Mouse (Mus musculus) thymus, adult 2 months (tissue): ENCODE data around the gene Rnasek. TPM values are rescaled to one million over a fixed set of nuclear protein-coding genes. Genes with fewer than 3 reads are reported as not detected.

Source experiments
- DNase-seq: peaks from one replicate; pipeline ENCODE4 v3.0.0; 2021
- H3K27ac ChIP-seq: fragments of 200-500 bp; 2 replicates; pipeline ENCODE4 v1.5.1; 2012; ENCODE audit warnings: low read length, control low read depth; ENCODE audit not compliant: control insufficient read depth, insufficient read depth
- H3K27me3 ChIP-seq: fragments of 200-500 bp; 2 replicates; pipeline ENCODE4 v1.6.1; 2012; ENCODE audit warnings: mild to moderate bottlenecking, low read length, moderate library complexity, mixed read lengths; ENCODE audit not compliant: control insufficient read depth, insufficient read depth
- H3K36me3 ChIP-seq: fragments of 200-500 bp; 2 replicates; pipeline ENCODE4 v1.6.1; 2012; ENCODE audit warnings: mild to moderate bottlenecking, low read length, moderate library complexity; ENCODE audit not compliant: control insufficient read depth, insufficient read depth
- H3K4me1 ChIP-seq: fragments of 200-500 bp; replicated peaks from 2 replicates; pipeline ENCODE4 v1.6.1; 2012; ENCODE audit warnings: low read length; ENCODE audit not compliant: control insufficient read depth, insufficient read depth
- H3K4me3 ChIP-seq: fragments of 200-500 bp; 2 replicates; pipeline ENCODE4 v1.5.1; 2012; ENCODE audit warnings: mild to moderate bottlenecking, low read length, control low read depth, moderate library complexity; ENCODE audit not compliant: control insufficient read depth, insufficient read depth
- CTCF ChIP-seq: fragments of 200-500 bp; IDR thresholded peaks from 2 replicates; pipeline ENCODE4 v1.5.1; 2012; ENCODE audit warnings: mild to moderate bottlenecking, control low read depth, low read length, moderate library complexity, borderline replicate concordance; ENCODE audit not compliant: control insufficient read depth, poor library complexity, insufficient read depth; ENCODE audit errors: extremely low read depth
- POLR2A ChIP-seq: fragments of 200-500 bp; IDR thresholded peaks from 2 replicates; pipeline ENCODE4 v1.6.1; 2012; ENCODE audit warnings: mild to moderate bottlenecking, low read length, control low read depth, moderate library complexity; ENCODE audit not compliant: control insufficient read depth, poor library complexity, insufficient read depth; ENCODE audit errors: extremely low read depth
- WGBS: fragments of 180-500 bp; shearing (Covaris S2); methylation state at CpG from one replicate; pipeline ENCODE4 v1.1.7; 2018; 5-methylcytosine and 5-hydroxymethylcytosine counted together
- polyA plus RNA-seq: library from polyadenylated mRNA; depleted of rRNA; stranded (reverse); fragments of >200 nt; gene quantifications from 2 replicates; pipeline ENCODE4 v1.2.3, GENCODE M21; 2012

Rnasek gene
- polyA plus RNA-seq, 1 experiment, result 186 TPM

- H3K27ac ChIP-seq, result no peak overlapping the region
- no peak overlapping the region for H3K4me3 ChIP-seq
- no peak for DNase-seq
- no peaks in the 10 kb centered on the region for H3K27me3 ChIP-seq
- H3K36me3 ChIP-seq, result no peaks in the 10 kb centered on the region
- TF ChIP-seq CTCF (no peak), POLR2A (no peak)
- WGBS, result 71% methylated on average over 2 of the region's 2 CpGs
- H3K4me1 ChIP-seq, result no peaks in the 10 kb centered on the region
These were observed 32.8 kb downstream of the Rnasek start for GRCm38 (mm10) chr11:70206801-70207200.

- 58% methylated on average over 5 of the region's 5 CpGs for WGBS
- Histone ChIP-seq H3K4me1 (no peaks in the 10 kb centered on the region), H3K36me3 (no peaks in the 10 kb centered on the region), H3K27ac (no peak overlapping the region), H3K27me3 (no peaks in the 10 kb centered on the region), H3K4me3 (no peak overlapping the region)
- TF ChIP-seq CTCF, result peak; percentile 91; the same call in 1 of the 2 replicates
- TF ChIP-seq POLR2A, result no peak
- DNase-seq, result peak; percentile 79
These were observed 38.0 kb downstream of the Rnasek start for GRCm38 (mm10) chr11:70201691-70202090.

- Histone ChIP-seq H3K4me1 (no peaks in the 10 kb centered on the region), H3K27me3 (no peaks in the 10 kb centered on the region), H3K4me3 (no peak overlapping the region), H3K36me3 (no peaks in the 10 kb centered on the region), H3K27ac (no peak overlapping the region)
- 91% methylated on average over 5 of the region's 5 CpGs for WGBS
- TF ChIP-seq CTCF, result no peak
- TF ChIP-seq POLR2A, result no peak
- no peak for DNase-seq
These were observed 39.5 kb downstream of the Rnasek start for GRCm38 (mm10) chr11:70200036-70200608.

GRCm38 (mm10) chr11:70199107-70199506 lies 40.5 kb downstream of the Rnasek start:
- TF ChIP-seq POLR2A, result no peak
- TF ChIP-seq CTCF, result no peak
- no peak for DNase-seq
- no peaks in the 10 kb centered on the region for H3K36me3 ChIP-seq
- no peaks in the 10 kb centered on the region for H3K27me3 ChIP-seq
- WGBS, result 92% methylated on average over 8 of the region's 8 CpGs
- H3K4me3 ChIP-seq, result no peak overlapping the region
- H3K27ac ChIP-seq, result no peak overlapping the region
- no peaks in the 10 kb centered on the region for H3K4me1 ChIP-seq

GRCm38 (mm10) chr11:70198332-70198731 lies 41.3 kb downstream of the Rnasek start:
- Histone ChIP-seq H3K36me3 (no peaks in the 10 kb centered on the region), H3K4me1 (no peaks in the 10 kb centered on the region), H3K27me3 (no peaks in the 10 kb centered on the region), H3K27ac (no peak overlapping the region), H3K4me3 (no peak overlapping the region)
- TF ChIP-seq CTCF (no peak), POLR2A (no peak)
- 52% methylated on average over 3 of the region's 3 CpGs for WGBS
- DNase-seq, result no peak

- Histone ChIP-seq H3K27me3 (no peaks in the 10 kb centered on the region), H3K4me3 (no peak overlapping the region), H3K36me3 (no peaks in the 10 kb centered on the region), H3K27ac (no peak overlapping the region), H3K4me1 (no peaks in the 10 kb centered on the region)
- no peak for DNase-seq
- WGBS, result 69% methylated on average over 11 of the region's 11 CpGs
- no peak for TF ChIP-seq CTCF
- TF ChIP-seq POLR2A, result no peak
These were observed 46.0 kb downstream of the Rnasek start for GRCm38 (mm10) chr11:70193354-70194285.

GRCm38 (mm10) chr11:70192157-70192556 lies 47.5 kb downstream of the Rnasek start:
- TF ChIP-seq CTCF, result no peak
- TF ChIP-seq POLR2A, result no peak
- no peak overlapping the region for H3K27ac ChIP-seq
- no peak overlapping the region for H3K4me3 ChIP-seq
- 68% methylated on average over 4 of the region's 4 CpGs for WGBS
- no peaks in the 10 kb centered on the region for H3K4me1 ChIP-seq
- H3K36me3 ChIP-seq, result no peaks in the 10 kb centered on the region
- no peak for DNase-seq
- H3K27me3 ChIP-seq, result no peaks in the 10 kb centered on the region
